Mouse (Mus musculus) heart, embryonic 11.5 days (tissue): ENCODE results near the gene Mfap4. TPM values are rescaled to one million over a fixed set of nuclear protein-coding genes. Genes with fewer than 3 reads are reported as not detected.

Experiments used
- ATAC-seq: fragments of 200-750 bp; cut with Nextera tagmentation; replicated peaks from 2 replicates; pipeline ENCODE4 v1.8.0; 2017; ENCODE audit warnings: moderate library complexity; ENCODE audit not compliant: insufficient number of reproducible peaks, low FRiP score, low TSS enrichment
- H3K27ac ChIP-seq: fragments of 300-500 bp; sonication (generic); 2 replicates; pipeline ENCODE4 v1.5.1; 2014; ENCODE audit warnings: mild to moderate bottlenecking, low read depth, low read length
- H3K27me3 ChIP-seq: fragments of 300-500 bp; sonication (generic); 2 replicates; pipeline ENCODE4 v1.6.1; 2014; ENCODE audit warnings: mild to moderate bottlenecking, low read length, mixed read lengths; ENCODE audit not compliant: control insufficient read depth, insufficient read depth
- H3K36me3 ChIP-seq: fragments of 300-500 bp; sonication (generic); 2 replicates; pipeline ENCODE4 v1.6.1; 2014; ENCODE audit warnings: mild to moderate bottlenecking, low read length, moderate library complexity, mixed read lengths; ENCODE audit not compliant: control insufficient read depth, insufficient read depth
- H3K4me1 ChIP-seq: fragments of 300-500 bp; sonication (generic); 2 replicates; pipeline ENCODE4 v1.6.1; 2014; ENCODE audit warnings: low read length; ENCODE audit not compliant: control insufficient read depth, insufficient read depth
- H3K4me2 ChIP-seq: fragments of 300-500 bp; sonication (generic); 2 replicates; pipeline ENCODE4 v1.6.1; 2014; ENCODE audit warnings: mild to moderate bottlenecking, moderate library complexity
- H3K4me3 ChIP-seq: fragments of 300-500 bp; sonication (generic); 2 replicates; pipeline ENCODE4 v1.5.1; 2014; ENCODE audit warnings: low read depth, low read length
- H3K9ac ChIP-seq: fragments of 300-500 bp; sonication (generic); 2 replicates; pipeline ENCODE4 v1.6.1; 2014; ENCODE audit warnings: mild to moderate bottlenecking, low read depth, low read length, moderate library complexity
- H3K9me3 ChIP-seq: fragments of 300-500 bp; sonication (generic); replicated peaks from 2 replicates; pipeline ENCODE4 v1.6.1; 2016; ENCODE audit warnings: low read length; ENCODE audit not compliant: control insufficient read depth
- WGBS: fragments of 180-500 bp; shearing (Covaris S2); extraction: QIAGEN DNeasy Blood & Tissue Kit; methylation state at CpG from one replicate; pipeline ENCODE4 v1.1.7; 2014; ENCODE audit not compliant: insufficient replicate concordance; 5-methylcytosine and 5-hydroxymethylcytosine counted together
- polyA plus RNA-seq: library from polyadenylated mRNA; unstranded; fragments of >200 nt; fragmentation: Nextera tagmentation; extraction: Ambion mirVana; gene quantifications from 2 replicates; pipeline ENCODE4 v1.2.1, GENCODE M21; 2014

The Mfap4 gene
- polyA plus RNA-seq, 1 experiment from 2014 or later = 57.6 TPM

DNA sequence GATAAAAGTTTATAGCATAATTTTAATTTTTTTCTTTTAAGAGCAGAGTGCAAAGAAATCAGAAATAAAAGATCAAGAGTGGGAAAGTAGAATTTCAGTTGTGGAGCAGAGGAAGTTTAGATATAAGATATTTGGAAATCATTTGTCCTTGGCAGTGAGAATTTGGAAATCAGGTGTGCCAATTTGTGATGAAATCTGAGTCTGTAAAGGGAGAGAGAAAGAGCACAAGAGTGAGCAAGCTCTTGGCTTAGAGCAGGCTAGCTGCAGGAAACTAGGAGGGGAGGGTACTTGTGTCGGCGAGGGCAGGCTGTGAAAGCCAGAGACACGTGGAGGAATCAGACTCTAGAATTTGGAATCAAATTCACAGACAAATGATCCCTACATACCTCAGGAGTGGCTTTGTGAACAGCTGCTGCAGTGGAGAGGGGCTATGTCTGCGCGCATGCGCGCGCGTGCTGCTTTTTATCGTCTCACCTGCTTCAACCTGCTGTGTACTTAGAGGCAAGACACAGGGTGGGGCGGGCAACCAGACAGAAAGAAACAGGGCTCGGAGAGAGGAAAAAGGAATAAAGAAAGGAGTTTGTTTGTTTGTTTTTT is 8.3 kb upstream of the Mfap4 start:
- 54% methylated on average over 12 of the region's 12 CpGs for WGBS
- H3K4me2 ChIP-seq = peak overlapping the region; percentile 16

DNA sequence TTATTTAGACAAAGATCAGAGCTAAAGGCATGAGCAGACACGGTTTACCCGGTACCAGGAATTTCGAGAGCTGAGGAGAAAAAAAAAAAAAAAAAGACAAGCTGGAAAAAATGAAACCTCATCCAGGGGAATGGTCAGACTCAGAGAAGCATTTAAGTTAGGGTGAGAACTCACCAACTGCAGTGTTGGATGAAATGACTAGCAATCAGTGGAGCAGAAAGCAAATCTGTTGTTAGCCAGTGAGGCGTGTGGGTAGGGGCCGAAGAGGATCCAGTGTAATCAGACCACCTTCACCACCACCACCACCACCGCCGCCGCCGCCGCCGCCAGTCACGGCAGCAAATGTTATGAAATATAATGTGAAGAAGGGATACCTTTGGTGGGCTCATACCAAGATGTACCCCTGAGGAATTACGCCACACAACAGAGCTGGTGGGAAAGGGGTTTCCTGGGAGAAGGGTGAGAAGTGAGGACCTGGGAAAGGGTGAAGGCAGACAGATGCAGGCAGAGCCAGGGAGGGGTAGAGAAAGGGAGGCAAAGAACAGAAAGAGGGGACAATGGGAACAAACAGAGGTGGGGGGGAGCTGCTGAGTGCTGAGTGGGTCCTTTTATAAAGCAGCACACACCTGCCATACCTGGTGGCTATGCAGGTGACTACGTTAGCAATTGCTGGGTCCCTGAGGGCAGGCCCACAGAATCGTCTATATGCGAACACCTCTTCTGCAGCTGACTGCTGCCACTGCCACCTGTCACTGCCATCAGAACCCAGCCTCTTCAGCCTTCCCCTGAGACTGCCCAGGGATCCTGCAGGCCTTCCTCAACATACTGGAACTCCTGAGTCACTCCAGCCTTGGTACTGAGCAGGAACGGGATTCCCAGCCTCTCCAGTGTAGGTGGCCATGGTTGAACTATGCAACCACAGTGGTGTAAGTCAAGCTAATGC is 7.4 kb upstream of the Mfap4 start:
- H3K27ac ChIP-seq = no peak overlapping the region
- WGBS = 64% methylated on average over 17 of the region's 17 CpGs
- H3K36me3 ChIP-seq = no peaks in the 10 kb centered on the region
- no peak overlapping the region for H3K9ac ChIP-seq
- H3K4me3 ChIP-seq = no peak overlapping the region
- H3K4me1 ChIP-seq = no peaks in the 10 kb centered on the region
- H3K27me3 ChIP-seq = no peaks in the 10 kb centered on the region
- H3K9me3 ChIP-seq = no peaks in the 10 kb centered on the region
- ATAC-seq = no peak
- no peak overlapping the region for H3K4me2 ChIP-seq

More for the DNA sequence above, 8.3 kb upstream of the Mfap4 start:
- Histone ChIP-seq H3K27ac (no peak overlapping the region), H3K9me3 (no peaks in the 10 kb centered on the region), H3K9ac (no peak overlapping the region), H3K27me3 (no peaks in the 10 kb centered on the region), H3K4me3 (no peak overlapping the region), H3K4me1 (no peaks in the 10 kb centered on the region), H3K36me3 (no peaks in the 10 kb centered on the region)
- ATAC-seq = no peak

DNA sequence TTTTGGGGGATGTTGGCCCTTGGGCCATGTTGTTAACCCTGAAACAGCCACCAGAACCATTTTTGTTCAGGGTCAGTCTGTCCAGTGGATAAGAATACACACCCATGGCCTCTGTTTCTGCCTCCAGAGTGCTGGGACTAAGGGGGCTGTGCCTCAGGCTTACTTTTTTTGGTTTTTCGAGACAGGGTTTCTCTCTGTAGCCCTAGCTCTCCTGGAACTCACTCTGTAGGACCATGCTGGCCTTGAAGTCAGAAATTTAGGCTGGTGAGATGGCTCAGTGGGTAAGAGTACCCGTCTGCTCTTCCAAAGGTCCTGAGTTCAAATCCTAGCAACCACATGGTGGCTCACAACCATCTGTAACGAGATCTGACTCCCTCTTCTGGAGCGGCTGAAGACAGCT is 6.4 kb upstream of the Mfap4 start:
- no peak overlapping the region for H3K27ac ChIP-seq
- H3K4me2 ChIP-seq = no peak overlapping the region
- WGBS = 76% methylated on average over 4 of the region's 4 CpGs
- H3K9ac ChIP-seq = no peak overlapping the region
- no peaks in the 10 kb centered on the region for H3K36me3 ChIP-seq
- H3K4me1 ChIP-seq = no peaks in the 10 kb centered on the region
- ATAC-seq = no peak
- H3K9me3 ChIP-seq = no peaks in the 10 kb centered on the region
- H3K27me3 ChIP-seq = no peaks in the 10 kb centered on the region
- H3K4me3 ChIP-seq = no peak overlapping the region

DNA sequence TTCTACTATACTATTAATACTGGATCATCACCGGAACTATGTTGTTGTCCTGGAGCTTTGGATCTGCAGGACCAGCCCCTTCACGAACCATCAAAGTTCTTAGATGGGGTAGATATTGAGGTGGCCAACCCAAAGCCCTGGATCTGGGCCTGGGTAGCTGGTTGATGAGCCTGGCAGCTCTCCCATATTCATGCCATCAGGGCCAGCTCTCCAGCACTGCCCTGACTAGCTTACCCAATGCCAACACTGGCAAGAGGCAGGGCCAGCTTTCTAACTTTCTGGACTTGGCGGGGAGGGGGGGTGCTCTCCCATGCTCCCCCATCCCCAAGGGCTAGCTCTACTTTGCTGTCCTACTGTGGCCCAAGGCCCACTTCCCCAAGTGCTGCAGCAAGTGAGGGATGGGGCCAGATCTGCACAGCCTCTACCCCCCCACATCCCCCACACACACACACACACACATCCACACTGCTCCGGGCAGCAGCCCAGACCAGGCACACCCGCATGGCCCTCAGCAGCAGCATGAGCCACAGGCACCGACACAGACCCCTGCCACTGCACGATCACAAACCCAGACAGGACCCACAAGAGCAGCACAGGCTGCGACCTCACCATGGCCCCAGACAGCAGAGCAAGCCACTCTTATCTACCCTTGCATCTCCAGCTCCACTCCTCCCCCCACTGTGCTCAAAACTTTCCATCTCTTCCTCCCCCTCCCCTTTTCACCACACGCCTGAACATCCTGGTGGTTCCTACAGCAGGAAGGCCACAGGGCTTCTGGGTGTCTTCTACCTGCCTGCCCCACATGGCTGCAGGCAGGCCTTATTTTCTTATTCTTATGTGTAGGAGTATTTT is 3.8 kb upstream of the Mfap4 start:
- no peak for ATAC-seq

DNA sequence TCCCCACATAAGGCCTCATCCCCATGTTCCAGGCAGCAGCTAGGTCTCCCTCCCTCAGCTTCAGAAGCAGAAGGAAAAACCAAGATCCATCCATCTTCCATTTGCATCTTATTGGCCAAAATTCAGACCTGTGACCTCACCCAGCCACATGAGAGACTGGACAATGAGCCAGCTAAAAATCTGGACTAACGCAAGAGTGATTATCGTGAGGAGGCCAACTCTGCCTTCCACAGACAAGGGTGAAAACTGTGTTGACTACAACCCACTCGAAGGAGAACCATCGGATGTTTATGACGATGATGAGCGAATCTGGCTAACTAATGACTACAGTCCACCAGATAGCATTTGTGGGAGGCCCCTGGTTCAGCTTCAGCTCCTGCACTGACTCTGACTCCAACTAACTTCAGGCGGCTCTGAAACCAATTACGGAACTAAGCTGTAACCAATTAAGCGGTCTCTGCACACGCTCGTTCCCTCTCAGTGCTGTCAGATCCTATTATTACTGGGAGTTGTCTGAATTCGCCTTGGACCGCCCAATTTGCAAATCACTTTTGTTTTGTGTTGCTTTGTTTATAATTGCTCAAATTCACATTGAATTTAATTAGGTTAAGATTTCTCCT is 1.9 kb upstream of the Mfap4 start:
- H3K9ac ChIP-seq = no peak overlapping the region
- 86% methylated on average over 13 of the region's 13 CpGs for WGBS
- ATAC-seq = no peak
- H3K27ac ChIP-seq = no peak overlapping the region
- no peaks in the 10 kb centered on the region for H3K27me3 ChIP-seq
- no peak overlapping the region for H3K4me2 ChIP-seq
- H3K4me3 ChIP-seq = no peak overlapping the region
- H3K9me3 ChIP-seq = no peaks in the 10 kb centered on the region
- H3K4me1 ChIP-seq = peaks cover 20% of the 10 kb centered on the region
- H3K36me3 ChIP-seq = peaks cover 1% of the 10 kb centered on the region

More for the DNA sequence above, 3.8 kb upstream of the Mfap4 start:
- no peak overlapping the region for H3K9ac ChIP-seq
- no peaks in the 10 kb centered on the region for H3K27me3 ChIP-seq
- no peaks in the 10 kb centered on the region for H3K9me3 ChIP-seq
- peaks cover 17% of the 10 kb centered on the region for H3K4me1 ChIP-seq
- H3K4me2 ChIP-seq = no peak overlapping the region
- no peak overlapping the region for H3K4me3 ChIP-seq
- H3K27ac ChIP-seq = no peak overlapping the region
- H3K36me3 ChIP-seq = no peaks in the 10 kb centered on the region
- WGBS = 48% methylated on average over 9 of the region's 9 CpGs

DNA sequence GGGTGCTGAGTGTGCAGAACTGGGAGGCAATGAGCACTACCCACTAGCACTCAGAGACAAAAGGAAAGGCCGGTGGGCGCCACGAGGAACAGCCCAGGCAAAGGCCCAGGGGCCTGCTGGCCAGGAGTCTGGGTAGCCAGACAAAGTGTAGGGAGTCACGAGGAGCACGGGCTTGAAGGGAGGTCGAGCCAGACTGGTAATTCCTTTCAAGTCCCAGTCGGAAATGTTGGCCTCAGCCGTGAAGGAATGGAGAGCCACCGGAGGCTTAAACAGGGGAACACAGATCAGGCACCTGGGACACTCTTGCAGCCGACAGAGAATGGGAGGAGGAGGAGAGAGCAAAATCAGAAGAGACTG is 997 bp upstream of the Mfap4 start:
- Histone ChIP-seq H3K9ac (peak overlapping the region; percentile 62), H3K4me3 (0 out of 2 replicates have a peak overlapping the region, but pooled peaks have one; percentile 4), H3K4me2 (peak overlapping the region; percentile 49), H3K36me3 (peaks cover 10% of the 10 kb centered on the region), H3K4me1 (peaks cover 20% of the 10 kb centered on the region), H3K27ac (peak overlapping the region; percentile 78), H3K9me3 (no peaks in the 10 kb centered on the region), H3K27me3 (no peaks in the 10 kb centered on the region)
- WGBS = 26% methylated on average over 10 of the region's 10 CpGs
- no peak for ATAC-seq

DNA sequence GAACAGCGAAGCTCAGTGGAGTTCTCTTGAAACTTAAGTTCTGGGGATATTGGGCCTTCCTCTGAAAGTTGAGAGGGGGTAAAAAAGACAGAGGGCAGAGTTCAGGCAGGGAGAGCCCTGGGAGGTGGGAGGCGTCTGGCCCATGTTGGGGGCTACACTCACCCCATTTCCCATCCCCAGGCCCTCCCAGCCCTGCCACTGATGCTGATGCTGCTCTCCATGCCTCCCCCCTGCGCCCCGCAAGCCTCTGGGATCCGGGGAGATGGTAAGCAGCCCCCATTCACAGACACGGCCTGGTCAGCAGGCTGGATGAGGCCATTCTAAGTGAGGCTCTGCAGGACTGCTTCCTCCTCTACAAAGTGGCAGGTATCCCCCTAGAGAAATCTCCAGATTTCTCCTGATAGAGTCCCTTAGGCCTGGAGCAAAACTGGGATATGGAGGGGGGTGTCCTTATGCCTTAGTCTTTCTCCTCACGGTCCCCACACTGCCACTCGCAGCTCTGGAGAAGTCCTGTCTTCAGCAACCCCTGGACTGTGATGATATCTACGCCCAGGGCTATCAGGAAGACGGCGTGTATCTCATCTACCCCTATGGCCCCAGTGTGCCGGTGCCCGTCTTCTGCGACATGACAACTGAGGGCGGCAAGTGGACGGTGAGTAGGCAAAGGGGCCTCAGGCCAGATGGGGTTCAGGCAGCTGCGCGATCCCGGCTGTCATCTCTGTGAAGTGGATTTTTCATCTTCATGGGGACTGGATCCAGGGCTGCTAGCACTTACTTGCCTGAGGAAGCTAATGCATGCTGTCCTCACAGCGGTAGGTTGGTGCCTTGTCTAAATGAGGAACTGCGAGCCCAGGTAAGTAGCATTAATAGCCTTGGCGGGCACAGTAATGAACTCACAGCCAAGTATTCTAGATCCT is 568 bp downstream of the Mfap4 start:
- Histone ChIP-seq H3K9ac (peak overlapping the region; percentile 52; the same call in 1 of the 2 replicates), H3K4me2 (peak overlapping the region; percentile 49), H3K27ac (peak overlapping the region; percentile 78), H3K4me3 (peak overlapping the region; percentile 33), H3K4me1 (peaks cover 20% of the 10 kb centered on the region), H3K27me3 (no peaks in the 10 kb centered on the region), H3K9me3 (no peaks in the 10 kb centered on the region), H3K36me3 (peaks cover 22% of the 10 kb centered on the region)
- ATAC-seq = no peak
- 42% methylated on average over 22 of the region's 22 CpGs for WGBS
